Mouse (Mus musculus) forelimb bud, embryonic 11.5 days (tissue): ENCODE measurements around the gene Amfr.

ENCODE experiments used
- DNase-seq: peaks from one replicate; pipeline ENCODE4 v3.0.0-alpha.2; 2012; ENCODE audit warnings: low read depth, low spot score

Amfr gene

GRCm38 (mm10) chr8:93981679-93982215 lies 30.9 kb downstream of the Amfr start:
- no peak for DNase-seq

GRCm38 (mm10) chr8:93980141-93980540 lies 32.5 kb downstream of the Amfr start:
- DNase-seq: no peak

- DNase-seq: no peak
These were observed 36.0 kb downstream of the Amfr start for GRCm38 (mm10) chr8:93976446-93977211.

- DNase-seq: no peak
These were observed 37.3 kb downstream of the Amfr start for GRCm38 (mm10) chr8:93975358-93975757.

GRCm38 (mm10) chr8:93974602-93975186 lies 37.9 kb downstream of the Amfr start:
- DNase-seq: no peak

- no peak for DNase-seq
These were observed 38.7 kb downstream of the Amfr start for GRCm38 (mm10) chr8:93973831-93974375.

- no peak for DNase-seq
These were observed 39.5 kb downstream of the Amfr start for GRCm38 (mm10) chr8:93972971-93973734.

GRCm38 (mm10) chr8:93972211-93972610 lies 40.4 kb downstream of the Amfr start:
- no peak for DNase-seq

- no peak for DNase-seq
These were observed 41.2 kb downstream of the Amfr start for GRCm38 (mm10) chr8:93971451-93971850.

- no peak for DNase-seq
These were observed 42.9 kb downstream of the Amfr start for GRCm38 (mm10) chr8:93969626-93970340.

GRCm38 (mm10) chr8:93968293-93968692 lies 44.3 kb downstream of the Amfr start:
- DNase-seq: no peak

- DNase-seq: no peak
These were observed 51.7 kb downstream of the Amfr start for GRCm38 (mm10) chr8:93960909-93961308.

GRCm38 (mm10) chr8:93958402-93958801 lies 54.2 kb downstream of the Amfr start:
- DNase-seq: no peak

GRCm38 (mm10) chr8:93952511-93952910 lies 60.1 kb downstream of the Amfr start:
- no peak for DNase-seq

- DNase-seq: no peak
These were observed 62.5 kb downstream of the Amfr start for GRCm38 (mm10) chr8:93950133-93950532.

GRCm38 (mm10) chr8:93946397-93946796 lies 66.2 kb downstream of the Amfr start:
- no peak for DNase-seq

- no peak for DNase-seq
These were observed 66.9 kb downstream of the Amfr start for GRCm38 (mm10) chr8:93945781-93946180.

GRCm38 (mm10) chr8:93941636-93942054 lies 71.0 kb downstream of the Amfr start:
- no peak for DNase-seq

- DNase-seq: no peak
These were observed 71.9 kb downstream of the Amfr start for GRCm38 (mm10) chr8:93940542-93941423.

- DNase-seq: no peak
These were observed 74.4 kb downstream of the Amfr start for GRCm38 (mm10) chr8:93938193-93938592.
